Mouse (Mus musculus) cerebellum, adult 8-10 months (tissue): ENCODE measurements at regions not wholly inside any gene's neighbourhood (a gene's known extent, or its start where the extent isn't known, plus 50 kb on each side); places are given as distances from the start of the nearest gene placed in this dataset.

Experiments used
- DNase-seq: peaks from one replicate; pipeline ENCODE4 v3.0.0; 2022

DNA sequence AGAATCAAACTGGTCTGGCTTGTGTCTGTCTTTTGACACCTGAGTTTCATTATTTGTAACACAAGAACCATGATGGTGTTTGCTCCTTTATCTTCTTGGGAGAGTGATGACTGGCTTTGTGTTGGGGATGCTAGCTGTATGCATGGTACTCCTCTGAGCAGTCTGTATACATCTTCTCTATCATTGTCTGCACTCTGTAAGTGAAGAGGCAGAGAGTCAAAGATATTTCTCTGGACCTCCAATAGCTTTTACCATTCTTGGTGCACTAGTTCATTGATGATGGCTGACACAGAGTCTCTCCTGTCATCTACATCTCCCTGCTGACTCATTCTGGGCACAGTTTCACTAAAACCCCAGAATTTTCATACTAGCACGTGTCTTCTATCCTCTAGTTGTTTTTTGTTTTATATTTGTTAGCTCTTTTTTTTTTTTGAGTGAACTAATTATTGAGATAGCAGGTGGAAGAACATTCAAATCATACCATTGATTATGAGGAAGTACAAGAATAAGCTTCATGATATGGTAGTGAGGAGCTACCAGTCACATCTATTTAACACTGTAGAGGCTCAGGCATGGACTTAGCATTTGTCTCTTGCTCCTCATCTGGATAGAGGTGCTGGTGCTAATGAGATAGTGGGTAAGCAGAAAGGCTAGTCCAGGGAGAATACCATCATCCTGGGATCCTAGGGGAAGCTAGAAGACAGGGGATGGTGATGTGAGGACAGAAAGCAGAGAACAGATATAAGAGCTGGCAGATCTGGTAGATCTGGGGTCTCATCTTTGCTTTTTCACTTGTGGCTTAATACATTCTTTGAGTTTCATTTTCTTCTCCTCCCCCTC, 1402.9 kb upstream of the A1bg start:
- DNase-seq: no peak

DNA sequence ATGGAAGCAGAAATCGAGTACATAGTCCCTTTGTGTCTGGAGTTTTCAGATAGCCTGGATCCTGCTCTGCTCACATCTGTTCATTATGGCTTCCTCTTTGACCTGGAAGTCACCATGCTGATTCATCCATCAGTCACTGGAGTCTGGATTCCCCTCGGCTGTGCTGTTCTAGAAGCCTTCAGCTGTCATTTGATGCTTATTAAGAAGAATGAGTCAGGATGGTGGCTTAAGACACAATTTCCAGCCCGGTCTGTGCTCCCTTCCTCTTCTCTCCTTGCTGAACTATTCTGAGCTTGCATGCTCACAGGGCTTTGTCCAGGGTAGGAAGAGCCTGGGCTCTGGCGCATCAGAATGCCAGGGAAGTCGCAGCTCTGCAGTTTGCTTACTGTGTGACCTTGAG, 1398.2 kb upstream of the A1bg start:
- DNase-seq: no peak

DNA sequence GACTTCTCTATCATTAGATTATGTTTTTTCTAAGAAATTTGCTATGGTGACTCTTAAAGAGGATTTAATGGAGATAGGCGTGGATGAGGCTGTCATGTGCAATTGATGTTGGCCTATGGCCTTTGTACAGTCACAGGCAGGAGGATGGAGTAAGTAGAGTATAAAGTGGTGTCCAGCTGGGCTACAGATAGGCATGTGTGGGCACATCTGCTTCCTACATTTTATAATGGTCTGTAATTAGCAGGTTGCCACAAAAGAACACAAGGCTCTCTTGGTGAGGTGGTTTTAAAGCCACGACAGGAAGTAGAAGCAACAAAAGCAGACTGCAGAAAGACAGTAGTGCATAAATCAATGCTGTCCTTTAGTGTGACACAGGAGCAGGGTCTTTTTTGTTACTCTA, 1391.6 kb upstream of the A1bg start:
- DNase-seq: no peak

DNA sequence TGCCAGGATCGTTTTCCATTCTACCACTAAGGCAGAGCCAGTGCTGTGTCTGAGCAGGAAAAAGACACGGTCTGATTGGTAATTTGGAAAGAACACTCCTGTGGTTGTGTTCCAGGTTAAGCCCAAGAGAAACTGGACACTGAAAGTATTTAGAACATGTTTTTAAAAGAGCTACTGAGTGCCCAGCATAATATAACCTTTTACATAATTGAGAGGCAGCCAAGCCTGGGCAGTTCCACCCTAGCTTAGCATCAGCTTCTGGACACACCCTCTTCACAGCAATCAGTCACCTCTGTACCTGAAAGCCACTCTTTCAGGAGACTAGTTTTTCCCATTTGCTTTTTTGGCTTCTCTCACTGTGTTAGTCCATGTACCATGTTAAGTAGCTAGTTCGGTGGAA, 1379.4 kb upstream of the A1bg start:
- DNase-seq: no peak

DNA sequence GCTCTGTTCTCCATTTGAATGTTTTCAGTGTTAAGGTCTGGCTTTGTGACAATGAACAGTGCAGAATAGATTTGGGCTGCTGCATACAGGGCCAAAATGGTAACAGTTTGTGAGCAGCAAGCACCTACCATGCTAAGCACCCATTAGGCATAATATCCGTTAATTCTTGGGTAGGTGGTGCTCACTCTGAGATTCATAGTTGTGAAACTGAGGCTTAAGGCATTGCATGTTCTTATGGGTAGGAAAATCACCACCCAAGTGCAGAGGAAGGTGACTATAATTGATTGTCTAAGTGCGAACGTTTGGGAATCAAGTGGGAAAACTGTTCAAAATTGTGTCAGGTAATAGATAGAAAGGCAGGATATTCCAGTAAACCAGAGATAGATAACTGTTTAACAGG, 1378.8 kb upstream of the A1bg start:
- DNase-seq: no peak

DNA sequence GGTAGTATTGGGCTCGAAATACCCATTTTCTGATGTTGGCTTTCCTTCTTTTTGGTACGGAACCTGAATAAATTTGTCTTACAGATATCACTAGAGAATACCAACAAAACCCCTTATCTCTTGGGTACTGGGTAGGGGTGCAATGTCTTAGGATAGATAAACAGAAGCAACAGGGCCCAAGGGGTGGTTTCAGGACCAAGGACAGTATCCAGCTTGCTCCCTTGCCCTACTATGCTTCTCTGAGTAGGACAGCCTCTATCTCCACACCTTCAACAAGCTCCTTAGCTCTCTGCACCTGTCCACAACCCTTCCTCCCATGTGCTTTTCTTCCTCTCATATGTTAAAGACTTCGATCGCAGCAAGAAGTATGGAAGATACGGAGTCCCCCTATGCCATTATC, 1374.3 kb upstream of the A1bg start:
- no peak for DNase-seq

DNA sequence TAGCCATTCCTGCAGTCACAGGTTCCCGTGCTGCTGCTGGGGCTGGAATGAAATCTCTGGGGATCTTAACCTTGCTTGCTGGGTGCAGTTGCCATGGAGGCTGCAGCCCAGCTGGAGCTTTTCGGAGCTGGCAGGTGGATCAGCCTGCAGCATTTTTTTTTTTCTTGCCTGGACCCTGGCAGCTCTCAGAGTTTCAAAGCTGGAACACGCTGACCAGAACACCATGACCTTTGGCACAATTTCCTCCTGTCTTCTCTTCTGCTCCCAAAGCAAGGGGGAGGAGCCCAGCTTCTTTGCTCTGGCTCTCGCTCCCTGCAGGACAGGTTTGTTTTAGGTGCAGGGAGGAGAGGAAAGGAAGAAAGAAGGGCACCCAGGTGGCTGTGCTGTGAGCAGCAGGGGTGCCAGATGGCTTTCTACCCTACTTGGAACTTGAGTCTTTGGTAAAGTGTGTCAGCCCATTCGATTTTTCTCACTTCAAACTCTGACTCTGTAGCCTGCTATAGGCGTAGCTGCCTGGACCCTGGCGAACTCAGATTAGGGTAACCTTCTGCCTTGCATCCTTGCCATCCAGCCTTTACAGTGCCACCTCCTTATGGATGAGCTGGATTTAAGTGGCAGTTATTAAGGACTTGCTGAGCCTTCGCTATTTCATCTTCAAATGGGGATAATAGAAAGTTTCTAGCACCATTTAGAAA, 1372.6 kb upstream of the A1bg start:
- peak; percentile 9 for DNase-seq

DNA sequence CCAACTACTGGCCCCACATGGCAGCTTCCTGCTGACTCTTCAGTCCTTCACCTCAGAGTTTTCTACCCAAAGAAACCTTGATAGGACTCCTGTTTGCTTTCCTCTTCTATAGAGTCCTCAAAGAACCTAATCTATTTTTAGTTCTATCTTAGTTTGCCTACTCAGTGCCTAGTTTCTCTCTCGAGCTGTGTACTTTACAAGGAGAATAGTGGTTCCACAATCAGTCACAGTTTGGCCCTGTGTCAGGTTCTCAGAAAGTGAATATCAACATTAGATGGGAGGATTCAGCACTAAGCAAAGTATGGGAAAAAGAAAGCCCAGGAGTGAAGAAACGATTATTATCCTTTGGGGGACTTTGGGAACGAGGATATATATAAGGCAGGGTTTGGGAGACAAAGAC, 1372.0 kb upstream of the A1bg start:
- no peak for DNase-seq

DNA sequence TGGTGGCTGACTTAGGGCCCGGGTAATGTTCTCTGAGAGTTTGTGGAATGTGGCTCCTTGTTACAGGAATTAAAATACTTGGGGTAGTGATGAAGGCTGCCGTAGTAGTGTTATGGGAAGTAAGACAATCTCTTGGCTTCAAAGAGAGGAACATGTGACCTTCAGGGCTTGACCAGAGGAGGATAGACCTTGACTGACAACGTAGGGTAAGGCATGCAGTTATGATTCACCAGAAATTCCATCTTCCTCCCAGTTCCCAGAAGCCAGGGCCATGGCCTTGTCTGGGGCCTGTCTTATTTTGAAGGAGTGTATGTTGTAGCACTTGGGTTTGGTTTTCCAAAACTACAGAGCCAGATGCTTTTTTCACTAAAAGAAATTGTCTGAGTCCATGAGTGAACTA, 1370.1 kb upstream of the A1bg start:
- DNase-seq: no peak

DNA sequence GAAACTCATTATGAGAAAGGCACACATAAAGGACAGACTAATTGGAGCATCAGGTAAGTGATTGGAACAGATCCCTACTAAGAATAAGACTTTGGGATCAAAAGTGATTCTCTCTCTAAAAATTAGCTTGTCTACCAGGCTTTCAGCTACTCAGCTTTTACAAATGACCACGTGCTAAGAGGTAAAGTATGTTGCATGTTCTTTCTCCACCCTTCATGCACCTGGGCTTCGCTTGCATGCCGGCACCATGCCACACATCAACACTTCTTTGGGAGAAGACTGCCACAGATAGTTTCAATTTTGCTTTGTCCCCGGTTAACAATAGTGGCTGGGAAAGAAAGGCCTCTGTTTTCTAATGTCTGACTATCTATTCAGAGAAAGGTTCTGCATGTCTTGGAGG, 1367.9 kb upstream of the A1bg start:
- no peak for DNase-seq

DNA sequence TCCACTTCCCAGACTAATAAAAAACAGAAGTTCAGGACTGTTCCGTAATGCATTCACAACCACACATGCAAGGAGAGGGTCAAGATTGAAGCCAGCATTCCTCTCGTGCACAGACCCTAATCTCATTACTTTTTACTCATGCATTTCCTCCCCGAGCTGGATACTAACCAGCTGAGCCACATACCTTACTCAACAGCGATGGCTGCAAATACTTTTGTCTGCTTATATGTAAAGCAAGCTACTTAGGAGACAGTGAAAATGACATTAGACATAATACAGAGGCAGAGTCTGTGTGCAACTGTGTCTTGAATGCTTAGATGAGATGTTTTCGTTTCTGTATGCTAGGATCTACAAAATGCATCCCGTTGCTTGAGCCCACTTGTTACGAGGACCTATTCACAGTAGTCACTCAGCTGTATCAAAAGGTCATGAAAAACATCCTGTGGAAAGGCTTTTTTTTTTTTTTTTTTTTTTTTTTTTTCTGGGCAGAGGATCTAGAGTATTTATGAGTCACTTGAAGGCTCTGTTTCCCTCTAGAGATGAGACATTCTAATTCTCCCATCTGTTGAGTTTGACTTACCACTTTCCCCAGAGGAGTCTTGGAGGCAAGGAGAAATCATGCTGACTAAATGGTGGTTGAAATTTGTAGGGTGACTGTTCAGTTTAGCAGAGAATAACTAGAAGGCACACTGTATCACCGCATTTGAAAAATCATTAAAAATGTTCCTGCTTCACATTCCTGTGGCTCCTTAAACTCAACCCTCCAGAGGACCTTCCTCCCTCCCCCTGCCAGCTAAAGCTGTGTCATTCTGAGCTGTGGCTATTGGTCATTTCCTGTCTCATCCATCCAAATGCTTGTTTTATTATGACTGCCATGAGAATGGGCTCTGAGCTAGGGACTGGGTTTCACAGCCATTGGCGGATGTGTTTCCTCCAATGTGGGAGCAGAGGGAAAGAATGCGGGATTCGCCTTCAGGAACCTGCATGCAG, 1364.1 kb upstream of the A1bg start:
- DNase-seq: no peak

DNA sequence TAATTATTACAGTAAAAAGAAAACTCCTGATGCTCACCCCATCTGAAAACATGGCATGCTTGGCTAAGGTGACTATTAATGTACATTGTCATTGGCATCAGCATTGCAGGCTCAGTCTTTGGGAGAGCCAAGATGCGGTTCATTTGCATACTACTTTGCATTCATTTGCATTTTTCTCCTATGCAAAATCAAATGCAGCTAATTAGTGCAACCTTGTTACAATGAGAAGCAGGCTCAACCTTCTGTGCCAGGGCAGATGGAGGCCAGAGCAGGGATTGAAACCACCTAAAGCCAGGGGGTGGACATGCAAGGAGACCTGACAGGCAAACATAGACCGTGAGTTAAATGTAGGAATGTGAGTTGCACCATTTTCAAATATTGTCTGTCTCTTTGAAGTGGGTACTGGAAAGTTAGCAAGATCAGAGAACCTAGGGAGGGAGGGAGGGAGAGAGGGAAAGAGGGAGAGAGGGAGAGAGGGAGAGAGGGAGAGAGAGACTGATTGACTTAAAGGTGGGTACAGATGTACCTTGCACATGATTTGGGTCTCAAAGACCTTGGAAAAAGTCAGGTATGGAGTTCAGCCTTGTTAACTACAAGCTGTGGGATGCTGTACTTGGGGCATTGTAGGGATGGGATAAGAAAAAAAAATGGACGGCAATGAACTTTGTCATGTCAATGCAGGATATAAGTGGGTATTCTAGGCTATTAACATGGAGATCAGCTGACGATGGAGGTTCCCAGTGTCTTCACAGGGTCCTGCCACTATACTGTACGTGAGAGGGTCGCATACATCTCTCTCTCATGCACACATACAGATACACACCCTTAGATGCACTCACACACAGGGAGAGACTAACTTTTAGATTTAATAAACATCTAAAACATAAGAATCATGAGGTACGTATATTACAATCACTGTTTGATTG, 1362.1 kb upstream of the A1bg start:
- DNase-seq: no peak

DNA sequence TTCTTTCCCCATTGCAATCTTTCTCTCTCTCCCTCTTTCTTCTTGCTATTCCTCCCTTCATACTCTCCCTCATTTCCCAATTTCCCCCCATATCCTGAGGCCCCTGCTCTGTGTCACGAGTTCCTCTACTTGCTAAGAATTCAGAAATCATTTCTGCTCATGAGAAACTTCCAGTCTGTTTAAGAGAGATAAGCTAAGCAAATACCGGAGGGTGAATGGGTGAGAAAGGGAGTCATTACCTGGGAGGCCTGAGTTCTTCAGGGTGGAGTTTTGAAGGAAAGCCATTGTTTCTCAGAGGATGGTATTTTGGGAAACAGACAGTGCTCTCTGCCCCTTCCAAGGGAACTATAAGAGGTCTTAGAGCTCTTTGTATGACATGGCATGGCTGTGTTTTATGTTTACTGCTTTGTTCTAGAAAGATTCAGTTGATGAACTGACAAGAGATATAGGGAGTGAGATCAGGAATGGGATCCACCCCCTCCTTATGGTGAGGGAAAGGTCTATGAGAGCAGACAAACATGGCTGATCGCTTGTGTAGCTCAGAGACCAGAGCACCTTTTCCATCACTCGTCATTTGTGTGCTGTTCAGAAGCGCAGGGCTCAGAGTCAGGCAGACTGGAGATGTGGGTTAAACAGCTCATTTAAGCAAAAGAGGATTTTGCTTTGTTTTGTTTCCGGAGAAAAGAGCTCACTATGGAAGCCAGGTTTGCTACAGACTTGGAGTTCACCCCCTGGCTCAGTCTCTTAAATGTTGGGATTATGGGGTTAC, 1361.0 kb upstream of the A1bg start:
- DNase-seq: no peak

DNA sequence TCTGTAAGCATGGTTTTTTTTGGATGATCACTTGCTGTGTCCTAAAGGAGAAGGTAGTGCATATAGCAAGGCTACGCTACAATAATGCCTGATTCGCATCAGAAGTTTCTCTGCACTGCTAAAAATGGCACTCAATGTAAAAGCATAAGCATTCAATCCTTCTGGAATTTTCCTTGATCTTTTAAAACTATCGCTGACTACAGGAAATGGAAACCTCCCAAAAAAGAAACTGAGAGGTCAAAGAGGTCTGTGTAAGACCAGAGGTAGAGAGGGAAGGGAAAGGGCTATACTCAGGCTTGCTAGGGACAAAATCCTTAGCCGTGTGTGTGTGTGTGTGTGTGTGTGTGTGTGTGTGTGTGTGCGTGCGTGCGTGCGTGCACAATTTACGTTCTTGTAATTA, 1359.8 kb upstream of the A1bg start:
- no peak for DNase-seq

DNA sequence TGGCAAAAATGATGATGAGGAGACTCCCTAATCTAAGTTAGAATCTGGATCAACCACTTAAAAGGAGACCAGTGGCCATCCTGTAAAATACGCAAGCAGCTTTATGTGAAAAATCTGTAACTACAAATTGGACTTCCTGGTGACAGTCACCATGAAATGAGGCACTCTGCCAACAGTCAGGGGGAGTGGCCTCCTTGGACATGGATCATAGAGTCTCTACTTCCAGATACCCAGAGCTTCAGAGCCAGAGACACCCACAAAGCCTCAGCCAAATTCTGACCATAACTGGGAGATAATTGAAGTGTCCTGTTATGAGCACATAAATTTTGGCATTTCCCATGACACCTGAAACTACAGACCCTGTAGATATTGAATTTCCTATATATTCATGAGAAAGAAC, 1359.3 kb upstream of the A1bg start:
- DNase-seq: no peak

DNA sequence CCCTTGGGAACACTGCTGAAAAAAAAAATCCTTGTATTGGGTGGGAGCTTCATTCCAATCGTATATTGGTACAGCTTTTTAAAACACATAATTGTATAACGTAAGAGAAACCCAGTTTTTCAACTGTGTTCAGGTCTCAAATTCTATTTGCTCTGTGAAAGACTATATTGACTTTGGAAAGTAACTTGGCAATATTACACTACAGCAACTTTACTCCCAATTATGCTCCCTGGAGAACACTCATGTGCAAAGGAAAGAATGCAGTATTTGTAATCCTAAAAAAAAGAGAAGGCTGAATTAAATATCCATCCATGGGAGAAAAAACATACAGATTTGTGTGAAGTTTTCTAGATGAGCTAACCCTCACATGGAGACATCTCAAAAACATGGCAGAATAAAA, 1356.7 kb upstream of the A1bg start:
- no peak for DNase-seq

DNA sequence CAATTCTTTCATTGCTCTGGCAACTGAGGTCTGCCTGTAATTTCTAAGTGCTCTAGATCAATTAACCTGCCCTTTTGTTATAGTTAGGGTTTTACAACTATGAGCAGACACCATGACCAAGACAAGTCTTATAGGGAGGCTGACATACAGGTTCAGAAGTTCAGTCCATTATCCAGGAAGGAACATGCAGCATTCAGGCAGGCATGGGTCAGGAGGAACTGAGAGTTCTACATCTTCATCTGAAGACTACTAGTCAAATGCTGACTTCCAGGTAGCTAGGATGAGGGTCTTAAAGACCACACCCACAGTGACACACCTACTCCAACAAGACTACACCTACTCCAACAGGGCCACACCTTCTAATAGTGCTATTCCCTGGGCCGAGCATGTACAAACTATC, 1352.0 kb upstream of the A1bg start:
- DNase-seq: no peak

DNA sequence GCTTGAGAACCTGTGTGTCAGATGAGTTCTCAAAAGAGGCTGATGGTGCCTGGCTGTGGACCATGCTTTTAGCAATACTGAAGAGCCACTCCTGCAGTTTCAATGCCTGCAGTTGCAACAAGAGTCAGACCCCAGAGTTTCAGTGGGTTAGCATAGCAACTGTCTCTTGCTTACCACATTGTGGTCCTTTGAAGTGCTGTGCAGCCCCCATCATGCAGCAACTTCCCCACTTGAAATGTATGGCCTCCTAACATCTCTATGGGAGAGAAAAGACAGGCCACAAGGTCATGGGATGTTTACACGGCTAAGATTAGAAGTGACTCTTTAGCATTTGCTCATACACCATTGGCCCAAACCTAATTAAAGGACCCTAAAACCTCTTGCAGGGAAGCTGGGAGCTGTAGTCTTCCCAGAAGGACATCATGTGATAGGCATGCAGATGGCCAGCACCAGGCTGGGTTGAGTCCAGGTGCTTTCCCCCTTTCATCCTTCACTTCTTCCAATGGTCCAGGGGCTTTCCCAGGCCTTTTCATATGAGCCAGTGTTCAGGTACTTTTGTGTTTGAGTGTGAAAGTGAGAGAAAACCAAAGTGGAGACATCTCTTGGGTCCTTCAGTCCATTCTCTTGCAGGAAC, 1351.2 kb upstream of the A1bg start:
- no peak for DNase-seq

DNA sequence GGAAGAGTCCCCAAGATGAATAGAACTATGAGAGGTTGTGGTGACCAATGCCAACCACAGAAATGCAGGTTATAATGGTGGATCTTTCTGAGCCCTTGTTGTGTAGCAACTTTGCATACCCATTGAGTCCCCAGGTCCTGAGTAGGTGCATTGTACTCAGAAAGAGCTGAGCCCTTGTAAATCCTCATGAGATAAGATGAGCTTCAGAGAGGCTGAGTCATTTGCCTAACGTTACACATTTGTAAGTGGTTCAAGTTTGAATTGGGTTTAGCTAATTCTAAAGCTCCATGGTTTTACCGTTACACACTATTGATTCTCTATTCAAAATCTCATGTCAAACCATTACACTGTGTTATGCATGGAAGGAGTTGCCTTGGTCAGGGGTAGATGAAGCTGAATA, 1349.9 kb upstream of the A1bg start:
- DNase-seq: no peak

DNA sequence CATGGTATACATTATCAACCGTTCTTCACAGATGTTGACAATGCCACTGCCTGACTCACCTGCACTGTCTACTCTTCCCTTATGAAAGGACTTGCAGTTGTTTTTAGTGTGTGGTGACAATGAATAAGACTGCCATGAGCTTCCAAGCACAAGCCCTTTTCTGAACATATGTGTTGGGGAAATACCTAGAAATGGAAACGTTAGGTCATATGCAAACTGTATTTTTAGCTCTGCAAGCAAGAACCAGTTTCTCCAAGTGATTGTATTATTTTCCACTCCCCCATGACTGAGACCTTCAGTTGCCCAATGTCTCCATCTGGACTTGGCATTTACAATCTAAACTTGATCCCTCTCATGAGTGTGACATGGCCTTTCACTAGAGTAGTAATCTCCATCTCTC, 1348.6 kb upstream of the A1bg start:
- no peak for DNase-seq

DNA sequence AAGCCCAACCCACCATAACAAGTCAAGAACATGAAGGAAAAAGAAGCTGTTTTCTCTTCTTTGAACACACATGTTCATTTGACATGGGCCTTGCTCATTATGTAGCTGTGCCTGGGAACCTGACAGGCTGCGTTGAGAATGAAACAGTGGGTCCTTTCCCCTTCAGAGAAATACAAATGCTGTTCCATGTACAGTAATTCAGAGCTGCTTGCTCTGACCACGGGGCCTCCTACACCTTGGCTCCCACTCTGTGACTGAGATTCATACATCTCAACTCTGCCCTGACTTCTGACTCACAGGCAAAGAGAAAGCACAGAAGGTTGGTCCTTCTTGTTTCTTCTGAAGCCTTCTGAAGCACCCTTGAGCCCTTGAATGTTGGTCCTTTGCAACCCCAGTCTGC, 1345.4 kb upstream of the A1bg start:
- DNase-seq: no peak
